Mouse (Mus musculus): Measurements from ENCODE around the gene Vps8. TPM values are rescaled to one million over a fixed set of nuclear protein-coding genes. Genes with fewer than 3 reads are reported as not detected.

Gene Vps8
- polyA plus RNA-seq, 1 experiment from 2014 or later: 14.5 TPM

- H3K27me3 ChIP-seq: no peaks in the 10 kb centered on the region
- H3K9me3 ChIP-seq: no peaks in the 10 kb centered on the region
- H3K27ac ChIP-seq: no peak overlapping the region
- no peak overlapping the region for H3K4me2 ChIP-seq
- H3K9ac ChIP-seq: no peak overlapping the region
- H3K4me3 ChIP-seq: no peak overlapping the region
- peaks cover 10% of the 10 kb centered on the region for H3K4me1 ChIP-seq
- ATAC-seq (ENCODE audit: insufficient number of reproducible peaks, low FRiP score, low TSS enrichment, low read depth): no peak
- 75% methylated on average over 5 of the region's 5 CpGs for WGBS
- no peaks in the 10 kb centered on the region for H3K36me3 ChIP-seq
Measured at GRCm38 (mm10) chr16:21607651-21608040, 184.7 kb downstream of the Vps8 start.

GRCm38 (mm10) chr16:21608176-21608865 is 185.4 kb downstream of the Vps8 start:
- H3K4me2 ChIP-seq: no peak overlapping the region
- H3K27me3 ChIP-seq: no peaks in the 10 kb centered on the region
- WGBS: 76% methylated on average over 10 of the region's 10 CpGs
- no peaks in the 10 kb centered on the region for H3K36me3 ChIP-seq
- H3K4me3 ChIP-seq: no peak overlapping the region
- peaks cover 10% of the 10 kb centered on the region for H3K4me1 ChIP-seq
- no peak for ATAC-seq (ENCODE audit: insufficient number of reproducible peaks, low FRiP score, low TSS enrichment, low read depth)
- no peaks in the 10 kb centered on the region for H3K9me3 ChIP-seq
- no peak overlapping the region for H3K9ac ChIP-seq
- no peak overlapping the region for H3K27ac ChIP-seq

- H3K4me3 ChIP-seq: no peak overlapping the region
- H3K36me3 ChIP-seq: no peaks in the 10 kb centered on the region
- H3K27me3 ChIP-seq: no peaks in the 10 kb centered on the region
- H3K27ac ChIP-seq: no peak overlapping the region
- H3K9me3 ChIP-seq: no peaks in the 10 kb centered on the region
- ATAC-seq (ENCODE audit: insufficient number of reproducible peaks, low FRiP score, low TSS enrichment, low read depth): no peak
- peaks cover 10% of the 10 kb centered on the region for H3K4me1 ChIP-seq
- WGBS: 88% methylated on average over 4 of the region's 4 CpGs
- no peak overlapping the region for H3K9ac ChIP-seq
- no peak overlapping the region for H3K4me2 ChIP-seq
Measured at GRCm38 (mm10) chr16:21610473-21610872, 187.6 kb downstream of the Vps8 start.

DNA sequence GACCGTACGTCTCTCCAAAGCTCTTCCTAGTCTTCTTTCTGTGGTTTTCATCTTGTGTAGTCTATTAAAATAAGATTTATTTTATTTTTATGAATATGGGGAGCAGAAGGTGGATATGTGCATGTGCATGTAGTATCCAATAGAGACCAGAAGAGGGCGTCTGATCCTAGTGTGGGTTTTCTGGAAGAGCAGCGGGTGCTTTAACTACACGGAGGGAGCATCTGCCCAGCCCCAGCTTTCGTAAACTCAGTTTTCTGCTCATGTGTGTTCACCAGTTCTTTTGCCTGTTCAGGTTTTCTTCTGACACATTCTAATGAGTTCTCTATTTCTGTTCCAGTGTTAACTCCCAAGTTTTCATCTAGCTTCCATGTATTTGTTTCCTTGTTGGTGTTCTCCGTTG is 192.9 kb downstream of the Vps8 start:
- H3K36me3 ChIP-seq: no peaks in the 10 kb centered on the region
- no peak overlapping the region for H3K9ac ChIP-seq
- no peak overlapping the region for H3K4me3 ChIP-seq
- no peak overlapping the region for H3K27ac ChIP-seq
- no peaks in the 10 kb centered on the region for H3K27me3 ChIP-seq
- 56% methylated on average over 7 of the region's 7 CpGs for WGBS
- H3K4me1 ChIP-seq: no peaks in the 10 kb centered on the region
- no peak for ATAC-seq (ENCODE audit: insufficient number of reproducible peaks, low FRiP score, low TSS enrichment, low read depth)
- no peaks in the 10 kb centered on the region for H3K9me3 ChIP-seq
- H3K4me2 ChIP-seq: no peak overlapping the region

DNA sequence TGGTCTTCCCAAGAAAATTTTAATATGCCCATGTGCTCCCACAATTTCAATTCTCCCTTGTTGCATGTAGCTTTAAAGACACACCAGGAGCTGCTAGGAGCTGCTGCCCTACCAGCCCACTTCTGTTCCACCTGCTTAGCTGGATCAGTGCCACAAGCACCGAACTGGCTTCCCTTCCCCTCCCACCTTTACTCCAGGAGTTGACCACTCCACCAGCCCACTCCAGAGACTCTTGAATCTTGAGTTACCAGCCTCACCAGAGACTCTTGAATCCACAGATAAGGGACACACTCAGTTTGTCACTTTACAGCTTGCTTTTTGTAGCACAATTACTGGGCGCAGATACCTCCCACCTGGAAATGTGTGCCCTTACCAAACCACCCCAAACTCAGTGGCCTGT is 197.7 kb downstream of the Vps8 start:
- Histone ChIP-seq H3K4me1 (no peaks in the 10 kb centered on the region), H3K4me3 (no peak overlapping the region), H3K9me3 (no peaks in the 10 kb centered on the region), H3K27ac (no peak overlapping the region), H3K9ac (no peak overlapping the region), H3K27me3 (no peaks in the 10 kb centered on the region), H3K4me2 (no peak overlapping the region), H3K36me3 (no peaks in the 10 kb centered on the region)
- ATAC-seq (ENCODE audit: insufficient number of reproducible peaks, low FRiP score, low TSS enrichment, low read depth): no peak
- 76% methylated on average over 2 of the region's 2 CpGs for WGBS

DNA sequence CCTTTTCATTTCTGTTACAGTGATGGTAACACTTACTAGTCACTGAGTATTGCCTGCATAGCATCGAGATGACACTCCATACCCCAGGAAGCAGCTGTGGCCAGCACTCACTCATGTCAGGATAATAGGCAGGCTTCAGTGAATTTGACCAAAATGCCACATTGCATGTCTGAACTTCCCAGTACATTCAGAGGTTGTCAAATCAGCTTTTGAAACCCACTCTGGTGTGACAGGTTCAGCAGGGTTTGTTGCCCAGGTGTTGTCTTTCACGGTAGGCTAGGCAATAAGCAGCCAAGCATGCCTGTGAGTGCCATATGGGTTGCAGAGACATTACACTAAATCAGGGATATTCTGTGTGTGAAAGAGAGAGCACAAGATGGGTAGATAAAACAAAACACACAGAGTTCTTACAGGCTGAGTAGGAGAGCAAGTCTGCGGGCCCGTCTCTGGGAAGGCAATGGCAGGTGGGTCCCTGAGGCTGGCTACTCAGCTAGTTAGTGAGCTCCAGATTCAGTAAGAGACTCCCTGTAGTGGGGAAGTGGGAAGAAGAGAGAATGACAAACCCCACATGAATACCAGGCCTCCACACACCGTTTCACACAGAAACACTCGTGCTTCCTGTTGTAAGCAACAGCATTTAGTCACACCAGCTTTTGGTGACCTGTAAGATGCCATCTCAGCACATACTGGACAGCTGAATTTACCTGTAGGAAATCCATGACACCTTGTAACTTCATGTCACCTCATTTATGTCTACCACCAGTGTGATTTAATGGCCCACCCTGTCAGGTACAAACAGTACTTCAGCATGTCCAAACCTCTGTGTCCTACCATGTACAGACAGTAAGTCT is 203.1 kb downstream of the Vps8 start:
- H3K4me2 ChIP-seq: no peak overlapping the region
- no peak overlapping the region for H3K9ac ChIP-seq
- no peak overlapping the region for H3K4me3 ChIP-seq
- no peaks in the 10 kb centered on the region for H3K36me3 ChIP-seq
- H3K27me3 ChIP-seq: no peaks in the 10 kb centered on the region
- peaks cover 5% of the 10 kb centered on the region; the same call in 1 of the 2 replicates for H3K4me1 ChIP-seq
- no peak overlapping the region for H3K27ac ChIP-seq
- H3K9me3 ChIP-seq: no peaks in the 10 kb centered on the region
- ATAC-seq (ENCODE audit: insufficient number of reproducible peaks, low FRiP score, low TSS enrichment, low read depth): no peak
- 63% methylated on average over 6 of the region's 6 CpGs for WGBS

DNA sequence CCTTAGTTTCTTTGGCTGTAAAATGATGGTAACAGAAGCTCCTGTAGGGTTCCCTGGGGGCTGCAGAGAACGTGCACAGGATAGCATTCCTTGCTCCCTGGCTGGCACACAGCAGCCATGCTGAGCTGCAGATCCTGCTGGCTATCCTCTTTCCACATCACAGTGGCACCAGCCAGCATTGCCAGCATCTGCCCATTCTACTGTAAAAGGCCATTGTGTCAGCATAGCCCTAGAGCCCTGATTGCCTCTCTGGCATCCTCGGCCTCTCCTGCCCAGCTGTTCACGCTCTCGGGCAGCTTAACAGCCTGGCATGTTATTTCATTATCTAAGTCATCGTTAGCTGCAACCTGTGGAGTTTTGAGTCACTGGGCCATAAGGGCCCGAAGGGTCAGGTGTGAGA is 204.3 kb downstream of the Vps8 start:
- 53% methylated on average over 6 of the region's 6 CpGs for WGBS
- Histone ChIP-seq H3K36me3 (no peaks in the 10 kb centered on the region), H3K9me3 (no peaks in the 10 kb centered on the region), H3K9ac (no peak overlapping the region), H3K4me1 (peaks cover 5% of the 10 kb centered on the region; the same call in 1 of the 2 replicates), H3K27ac (no peak overlapping the region), H3K4me2 (no peak overlapping the region), H3K27me3 (no peaks in the 10 kb centered on the region), H3K4me3 (no peak overlapping the region)
- no peak for ATAC-seq (ENCODE audit: insufficient number of reproducible peaks, low FRiP score, low TSS enrichment, low read depth)

DNA sequence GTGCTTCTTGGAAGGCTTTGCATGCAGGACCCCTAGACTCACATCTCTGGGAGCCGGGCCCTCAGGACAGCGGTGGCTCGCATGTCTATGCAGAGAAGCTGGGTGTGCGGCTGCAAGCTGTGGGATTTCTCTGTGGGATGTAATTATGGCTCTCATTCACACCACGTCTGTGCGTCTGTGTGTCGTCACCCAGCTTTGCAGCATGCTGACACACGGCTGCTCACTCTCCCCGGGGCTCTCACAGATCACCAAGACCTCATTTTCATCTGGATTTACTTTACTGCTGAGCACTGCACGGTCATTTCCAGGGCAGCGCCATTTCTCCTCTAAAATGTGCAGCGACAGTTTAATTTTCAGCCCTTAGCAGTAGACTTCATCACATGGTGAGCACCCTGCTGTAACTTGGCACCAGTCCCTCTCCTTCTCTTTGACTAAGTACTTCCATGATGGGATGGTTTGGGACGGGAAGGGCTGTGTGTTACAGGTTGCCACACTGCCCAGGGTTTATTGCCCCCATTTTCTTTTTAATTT is 205.2 kb downstream of the Vps8 start:
- Histone ChIP-seq H3K9me3 (no peaks in the 10 kb centered on the region), H3K4me3 (no peak overlapping the region), H3K9ac (no peak overlapping the region), H3K4me1 (peaks cover 5% of the 10 kb centered on the region; the same call in 1 of the 2 replicates), H3K4me2 (no peak overlapping the region), H3K36me3 (no peaks in the 10 kb centered on the region), H3K27ac (no peak overlapping the region), H3K27me3 (no peaks in the 10 kb centered on the region)
- 23% methylated on average over 13 of the region's 13 CpGs for WGBS
- no peak for ATAC-seq (ENCODE audit: insufficient number of reproducible peaks, low FRiP score, low TSS enrichment, low read depth)

- Histone ChIP-seq H3K36me3 (no peaks in the 10 kb centered on the region), H3K9ac (no peak overlapping the region), H3K9me3 (no peaks in the 10 kb centered on the region), H3K27me3 (no peaks in the 10 kb centered on the region), H3K4me3 (no peak overlapping the region), H3K4me2 (no peak overlapping the region), H3K27ac (no peak overlapping the region), H3K4me1 (peaks cover 5% of the 10 kb centered on the region; the same call in 1 of the 2 replicates)
- no peak for ATAC-seq (ENCODE audit: insufficient number of reproducible peaks, low FRiP score, low TSS enrichment, low read depth)
- 91% methylated on average over 4 of the region's 4 CpGs for WGBS
Measured at GRCm38 (mm10) chr16:21630614-21631013, 207.7 kb downstream of the Vps8 start.

GRCm38 (mm10) chr16:21631815-21632222 is 208.9 kb downstream of the Vps8 start:
- Histone ChIP-seq H3K9ac (no peak overlapping the region), H3K36me3 (no peaks in the 10 kb centered on the region), H3K27me3 (no peaks in the 10 kb centered on the region), H3K27ac (no peak overlapping the region), H3K4me2 (no peak overlapping the region), H3K4me1 (peaks cover 5% of the 10 kb centered on the region; the same call in 1 of the 2 replicates), H3K9me3 (no peaks in the 10 kb centered on the region), H3K4me3 (no peak overlapping the region)
- ATAC-seq (ENCODE audit: insufficient number of reproducible peaks, low FRiP score, low TSS enrichment, low read depth): no peak
- WGBS: 62% methylated on average over 4 of the region's 4 CpGs

- no peaks in the 10 kb centered on the region for H3K9me3 ChIP-seq
- no peaks in the 10 kb centered on the region for H3K27me3 ChIP-seq
- H3K9ac ChIP-seq: no peak overlapping the region
- H3K36me3 ChIP-seq: no peaks in the 10 kb centered on the region
- no peak overlapping the region for H3K27ac ChIP-seq
- no peak for ATAC-seq (ENCODE audit: insufficient number of reproducible peaks, low FRiP score, low TSS enrichment, low read depth)
- no peaks in the 10 kb centered on the region for H3K4me1 ChIP-seq
- H3K4me2 ChIP-seq: no peak overlapping the region
- H3K4me3 ChIP-seq: no peak overlapping the region
Measured at GRCm38 (mm10) chr16:21634460-21634859, 211.5 kb downstream of the Vps8 start.
